Mouse (Mus musculus): ENCODE measurements around the gene St6galnac4. TPM values are rescaled to one million over a fixed set of nuclear protein-coding genes. Genes with fewer than 3 reads are reported as not detected.
A peak's percentile ranks its signal among the peaks of the same experiment; 100 is the strongest.

Gene St6galnac4
- total and polyA plus RNA-seq, 2 experiments from 2014 or later: 47.5 to 75.7 TPM

GRCm38 (mm10) chr2:32629276-32629976, 42.5 kb downstream of the St6galnac4 start:
- Histone ChIP-seq H3K9ac (replicated peaks; ENCODE audit: low read length) (peak overlapping the region; percentile 18; the same call in 1 of the 2 replicates), H3K4me2 (ENCODE audit: low read depth, low read length) (peak overlapping the region; percentile 27), H3K4me3 (ENCODE audit: low read length) (no peak overlapping the region), H3K9me3 (ENCODE audit: low read length) (no peaks in the 10 kb centered on the region), H3K4me1 (ENCODE audit: insufficient read depth, low read length) (peaks cover 29% of the 10 kb centered on the region), H3K27ac (peak overlapping the region; percentile 73), H3K36me3 (ENCODE audit: insufficient read depth, low read length) (no peaks in the 10 kb centered on the region), H3K27me3 (ENCODE audit: insufficient read depth, low read length) (no peaks in the 10 kb centered on the region)
- peak; percentile 64 for ATAC-seq
- DNase-seq (ENCODE audit: low spot score): peak; percentile 86
- 0 out of 2 replicates have a peak, but pooled peaks have one; percentile 13 for TF ChIP-seq CTCF (IDR thresholded peaks at IDR 0.05; ENCODE audit: low read depth)
- 29% methylated on average over 9 of the region's 9 CpGs for WGBS

DNA sequence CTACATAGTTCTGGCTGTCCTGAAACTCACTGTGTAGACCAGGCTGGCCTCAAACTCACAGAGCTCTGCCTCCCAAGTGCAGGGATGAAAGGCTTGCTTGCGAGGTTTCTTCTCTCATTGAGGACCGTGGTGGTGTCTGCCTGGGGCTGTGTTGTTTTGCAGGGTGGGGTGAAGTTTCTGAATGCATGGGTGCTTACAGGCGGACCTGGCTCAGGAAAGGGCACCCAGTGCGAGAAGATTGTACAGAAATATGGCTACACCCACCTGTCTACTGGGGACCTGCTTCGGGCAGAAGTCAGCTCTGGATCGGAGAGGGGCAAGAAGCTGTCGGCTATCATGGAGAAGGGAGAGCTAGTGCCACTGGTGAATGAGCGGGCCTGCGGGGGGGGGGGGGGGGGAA, 43.1 kb downstream of the St6galnac4 start:
- ATAC-seq (no peak), DNase-seq (ENCODE audit: low spot score) (no peak)
- no peaks in the 10 kb centered on the region for H3K9me3 ChIP-seq (ENCODE audit: low read length)
- H3K4me1 ChIP-seq (ENCODE audit: insufficient read depth, low read length): peaks cover 29% of the 10 kb centered on the region
- H3K4me2 ChIP-seq (ENCODE audit: low read depth, low read length): peak overlapping the region; percentile 27
- no peak for TF ChIP-seq CTCF (IDR thresholded peaks at IDR 0.05; ENCODE audit: low read depth)
- no peak overlapping the region for H3K9ac ChIP-seq (replicated peaks; ENCODE audit: low read length)
- no peak overlapping the region for H3K4me3 ChIP-seq (ENCODE audit: low read length)
- H3K36me3 ChIP-seq (ENCODE audit: insufficient read depth, low read length): no peaks in the 10 kb centered on the region
- WGBS: 69% methylated on average over 7 of the region's 9 CpGs
- H3K27ac ChIP-seq: peak overlapping the region; percentile 73; the same call in 1 of the 2 replicates
- no peaks in the 10 kb centered on the region for H3K27me3 ChIP-seq (ENCODE audit: insufficient read depth, low read length)

DNA sequence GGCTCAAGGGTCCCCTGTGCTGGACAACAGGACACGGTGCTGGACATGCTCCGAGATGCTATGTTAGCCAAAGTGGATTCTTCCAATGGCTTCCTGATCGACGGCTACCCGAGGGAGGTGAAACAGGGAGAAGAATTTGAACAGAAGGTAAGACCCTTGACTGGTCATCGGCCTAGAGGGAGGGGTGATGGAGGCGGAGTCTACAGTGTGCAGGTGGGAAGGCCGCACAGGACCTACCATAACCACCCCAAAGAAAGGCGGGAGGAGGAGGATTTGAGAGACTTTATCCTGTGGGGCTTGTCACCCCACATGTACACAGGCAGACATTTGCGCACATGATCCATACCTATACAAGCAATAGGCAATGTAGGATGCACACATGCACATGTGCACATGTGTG, 44.2 kb downstream of the St6galnac4 start:
- TF ChIP-seq CTCF (IDR thresholded peaks at IDR 0.05; ENCODE audit: low read depth): no peak
- no peak for ATAC-seq
- Histone ChIP-seq H3K9ac (replicated peaks; ENCODE audit: low read length) (no peak overlapping the region), H3K9me3 (ENCODE audit: low read length) (no peaks in the 10 kb centered on the region), H3K4me1 (ENCODE audit: insufficient read depth, low read length) (peaks cover 19% of the 10 kb centered on the region), H3K4me2 (ENCODE audit: low read depth, low read length) (peak overlapping the region; percentile 16; the same call in 1 of the 2 replicates), H3K27ac (no peak overlapping the region), H3K27me3 (ENCODE audit: insufficient read depth, low read length) (no peaks in the 10 kb centered on the region), H3K4me3 (ENCODE audit: low read length) (no peak overlapping the region), H3K36me3 (ENCODE audit: insufficient read depth, low read length) (no peaks in the 10 kb centered on the region)
- WGBS: 83% methylated on average over 10 of the region's 10 CpGs
- no peak for DNase-seq (ENCODE audit: low spot score)

- H3K4me1 ChIP-seq (ENCODE audit: insufficient read depth, low read length): peaks cover 18% of the 10 kb centered on the region
- peak; percentile 86 for DNase-seq (ENCODE audit: low spot score)
- peak; percentile 90 for TF ChIP-seq CTCF (IDR thresholded peaks at IDR 0.05; ENCODE audit: low read depth)
- 38% methylated on average over 7 of the region's 7 CpGs for WGBS
- H3K4me3 ChIP-seq (ENCODE audit: low read length): no peak overlapping the region
- no peak overlapping the region for H3K4me2 ChIP-seq (ENCODE audit: low read depth, low read length)
- no peak overlapping the region for H3K9ac ChIP-seq (replicated peaks; ENCODE audit: low read length)
- H3K36me3 ChIP-seq (ENCODE audit: insufficient read depth, low read length): no peaks in the 10 kb centered on the region
- no peaks in the 10 kb centered on the region for H3K27me3 ChIP-seq (ENCODE audit: insufficient read depth, low read length)
- peak; percentile 46 for ATAC-seq
- peak overlapping the region; percentile 41 for H3K27ac ChIP-seq
- H3K9me3 ChIP-seq (ENCODE audit: low read length): no peaks in the 10 kb centered on the region
These were observed 45.0 kb downstream of the St6galnac4 start for GRCm38 (mm10) chr2:32631737-32632394.

DNA sequence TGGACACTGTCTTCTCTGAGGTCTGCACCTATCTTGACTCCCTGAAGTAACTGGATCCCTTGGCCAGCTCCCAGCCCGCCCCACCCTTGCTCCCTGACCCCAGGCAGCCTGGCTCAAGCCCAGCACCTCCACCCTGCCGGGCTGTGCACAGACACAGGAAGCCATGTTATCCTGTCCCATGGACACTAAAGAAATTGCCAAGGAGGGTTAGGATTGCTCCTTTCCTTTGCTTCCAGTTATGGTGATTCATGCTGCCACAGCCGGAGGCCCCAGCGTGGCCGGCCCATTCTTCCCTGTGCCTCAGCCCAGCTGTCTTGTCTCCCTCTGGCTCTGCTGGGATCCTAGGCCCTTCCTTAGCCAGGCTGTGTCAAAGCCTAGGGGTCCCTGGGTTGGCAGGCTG, 46.8 kb downstream of the St6galnac4 start:
- Histone ChIP-seq H3K4me1 (ENCODE audit: insufficient read depth, low read length) (peaks cover 10% of the 10 kb centered on the region; the same call in 1 of the 2 replicates), H3K9me3 (ENCODE audit: low read length) (no peaks in the 10 kb centered on the region), H3K4me2 (ENCODE audit: low read depth, low read length) (no peak overlapping the region), H3K27me3 (ENCODE audit: insufficient read depth, low read length) (no peaks in the 10 kb centered on the region), H3K36me3 (ENCODE audit: insufficient read depth, low read length) (no peaks in the 10 kb centered on the region), H3K9ac (replicated peaks; ENCODE audit: low read length) (no peak overlapping the region), H3K27ac (no peak overlapping the region), H3K4me3 (ENCODE audit: low read length) (no peak overlapping the region)
- WGBS: 62% methylated on average over 5 of the region's 5 CpGs
- ATAC-seq (no peak), DNase-seq (ENCODE audit: low spot score) (no peak)
- TF ChIP-seq CTCF (IDR thresholded peaks at IDR 0.05; ENCODE audit: low read depth): no peak

DNA sequence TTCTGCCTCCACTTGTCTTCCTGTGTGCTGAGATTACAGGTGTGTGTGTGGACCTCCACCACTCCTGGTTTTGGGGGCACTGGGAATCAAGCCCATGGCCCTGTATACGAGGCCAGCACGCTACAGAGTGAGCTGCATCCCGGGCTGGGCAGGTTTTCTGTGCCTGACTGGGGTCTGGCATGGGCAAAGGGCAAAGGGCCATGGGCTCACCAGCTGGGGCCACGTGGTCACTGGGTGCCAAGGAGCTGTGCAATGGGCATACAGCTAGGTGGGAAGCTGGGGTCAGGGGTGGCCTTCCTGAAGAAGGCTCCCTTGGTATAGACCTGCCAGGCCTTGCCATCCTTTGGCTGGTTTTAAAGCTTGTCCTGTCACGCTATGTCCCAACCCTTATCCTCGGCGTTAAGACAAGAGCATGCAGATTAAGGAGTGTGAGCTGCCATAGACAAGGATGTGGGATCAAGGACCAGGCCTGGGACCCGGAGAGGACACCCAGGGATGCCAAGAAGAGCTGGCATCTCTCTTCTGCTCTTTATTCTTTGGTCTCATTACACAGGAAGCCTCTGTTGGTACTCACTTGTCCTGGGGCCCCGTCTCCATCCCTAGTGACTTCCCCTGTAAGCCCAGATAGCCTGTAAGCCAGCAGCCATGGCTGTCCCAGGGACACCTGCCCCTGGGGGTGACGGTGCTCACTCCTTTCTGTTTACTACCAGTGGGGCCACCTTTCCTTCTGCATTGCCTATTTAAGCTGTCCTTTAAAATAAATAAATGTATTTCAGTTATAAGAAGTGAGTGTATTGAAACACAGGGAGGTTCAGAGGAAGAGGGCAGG, 47.6 kb downstream of the St6galnac4 start:
- Histone ChIP-seq H3K4me1 (ENCODE audit: insufficient read depth, low read length) (peaks cover 2% of the 10 kb centered on the region; the same call in 1 of the 2 replicates), H3K4me2 (ENCODE audit: low read depth, low read length) (no peak overlapping the region), H3K27ac (no peak overlapping the region), H3K9me3 (ENCODE audit: low read length) (no peaks in the 10 kb centered on the region), H3K4me3 (ENCODE audit: low read length) (no peak overlapping the region), H3K36me3 (ENCODE audit: insufficient read depth, low read length) (no peaks in the 10 kb centered on the region), H3K9ac (replicated peaks; ENCODE audit: low read length) (no peak overlapping the region), H3K27me3 (ENCODE audit: insufficient read depth, low read length) (no peaks in the 10 kb centered on the region)
- DNase-seq (ENCODE audit: low spot score) (no peak), ATAC-seq (no peak)
- TF ChIP-seq CTCF (IDR thresholded peaks at IDR 0.05; ENCODE audit: low read depth): no peak
- WGBS: 87% methylated on average over 10 of the region's 10 CpGs

All from hindbrain, postnatal 0 days (tissue).